Mouse (Mus musculus) CH12.LX (cell line): Measurements from ENCODE around the gene Hoxd11. TPM values are rescaled to one million over a fixed set of nuclear protein-coding genes. Genes with fewer than 3 reads are reported as not detected.

Experiments used
- DNase-seq: peaks from one replicate; pipeline ENCODE4 v3.0.0-alpha.2; 2013; ENCODE audit errors: extremely low read depth
- H3K27ac ChIP-seq: 2 replicates; pipeline ENCODE4 v1.5.1; 2012; ENCODE audit warnings: low read depth, mild to moderate bottlenecking, control low read depth, moderate library complexity; ENCODE audit not compliant: insufficient read depth
- H3K27me3 ChIP-seq: replicated peaks from 2 replicates; pipeline ENCODE3; 2012; ENCODE audit warnings: inconsistent platforms
- H3K36me3 ChIP-seq, 2 experiments: replicated peaks in 1 of 2; 2 replicates each; pipeline versions ENCODE3 to v1.6.1; 2012; ENCODE audit warnings: inconsistent platforms in 1 of 2, low read length in 1 of 2, mild to moderate bottlenecking in 1 of 2, mixed read lengths in 1 of 2, moderate library complexity in 1 of 2; ENCODE audit not compliant: control insufficient read depth in 1 of 2, insufficient read depth in 1 of 2
- H3K4me1 ChIP-seq, 2 experiments: 2 replicates each; pipeline ENCODE4 v1.6.1; 2012; ENCODE audit warnings: inconsistent platforms in 1 of 2, moderate library complexity in 1 of 2; ENCODE audit not compliant: insufficient read depth in 2 of 2, control insufficient read depth in 1 of 2
- H3K4me2 ChIP-seq: 2 replicates; pipeline ENCODE4 v1.6.1; 2012; ENCODE audit warnings: low read depth, mild to moderate bottlenecking, control low read depth; ENCODE audit not compliant: poor library complexity, insufficient read depth, severe bottlenecking
- H3K4me3 ChIP-seq, 3 experiments: fragments of 150-350 bp in 1 of 3; sonication (generic) in 1 of 3; replicated peaks in 1 of 3; 2 replicates each; pipeline versions ENCODE3 to v1.5.1; 2011 to 2012; ENCODE audit warnings: low read depth in 2 of 3, low read length in 2 of 3, mild to moderate bottlenecking in 2 of 3, moderate library complexity in 2 of 3, control low read depth in 1 of 3, improper control_type of control experiment in 1 of 3, inconsistent platforms in 1 of 3, mixed read lengths in 1 of 3; ENCODE audit not compliant: poor library complexity in 1 of 3
- H3K79me2 ChIP-seq: replicated peaks from 2 replicates; pipeline ENCODE4 v1.6.1; 2012; ENCODE audit warnings: mild to moderate bottlenecking, moderate library complexity; ENCODE audit not compliant: control insufficient read depth, poor library complexity, insufficient read depth, severe bottlenecking; ENCODE audit errors: extremely low read depth
- H3K9ac ChIP-seq: 2 replicates; pipeline ENCODE4 v1.6.1; 2012; ENCODE audit warnings: low read depth, mild to moderate bottlenecking, control low read depth, moderate library complexity; ENCODE audit not compliant: insufficient read depth
- H3K9me3 ChIP-seq: replicated peaks from 2 replicates; pipeline ENCODE3; 2012; ENCODE audit warnings: low read length, inconsistent platforms, mixed read lengths
- BHLHE40 ChIP-seq: IDR thresholded peaks from 2 replicates; pipeline ENCODE4 v1.6.1; 2011; ENCODE audit warnings: mild to moderate bottlenecking, low read depth, low read length, improper control_type of control experiment
- CHD1 ChIP-seq: IDR thresholded peaks from 2 replicates; pipeline ENCODE4 v1.6.1; 2012; ENCODE audit warnings: low read depth, low read length, improper control_type of control experiment, inconsistent platforms
- CHD2 ChIP-seq: IDR thresholded peaks from 2 replicates; pipeline ENCODE4 v1.6.1; 2011; ENCODE audit warnings: low read length, improper control_type of control experiment
- CTCF ChIP-seq, 2 experiments: IDR thresholded peaks in 1 of 2; conservative IDR thresholded peaks in 1 of 2; 2 replicates each; pipeline ENCODE4 v1.5.1; 2011 to 2012; ENCODE audit warnings: low read depth in 2 of 2, low read length in 2 of 2, improper control_type of control experiment in 1 of 2, inconsistent platforms in 1 of 2, mild to moderate bottlenecking in 1 of 2, moderate library complexity in 1 of 2
- GABPA ChIP-seq: IDR thresholded peaks from 2 replicates; pipeline ENCODE4 v1.6.1; 2012; ENCODE audit warnings: low read depth, low read length, improper control_type of control experiment, inconsistent platforms; ENCODE audit not compliant: insufficient replicate concordance
- JUN ChIP-seq: IDR thresholded peaks from 2 replicates; pipeline ENCODE4 v1.6.1; 2011; ENCODE audit warnings: low read depth, mild to moderate bottlenecking, low read length, improper control_type of control experiment, moderate library complexity; ENCODE audit not compliant: insufficient read depth
- KAT2A ChIP-seq: IDR thresholded peaks from 2 replicates; pipeline ENCODE4 v1.6.1; 2012; ENCODE audit warnings: low read length, improper control_type of control experiment, inconsistent platforms; ENCODE audit not compliant: insufficient replicate concordance
- MAFK ChIP-seq: IDR thresholded peaks from 2 replicates; pipeline ENCODE4 v1.6.1; 2011; ENCODE audit warnings: low read length, improper control_type of control experiment; ENCODE audit not compliant: insufficient replicate concordance
- MAX ChIP-seq: IDR thresholded peaks from 2 replicates; pipeline ENCODE4 v1.6.1; 2011; ENCODE audit warnings: low read length, improper control_type of control experiment
- MAZ ChIP-seq: IDR thresholded peaks from 2 replicates; pipeline ENCODE4 v1.6.1; 2012; ENCODE audit warnings: low read depth, mild to moderate bottlenecking, inconsistent platforms, low read length, improper control_type of control experiment, moderate library complexity
- MEF2A ChIP-seq: IDR thresholded peaks from 2 replicates; pipeline ENCODE4 v1.6.1; 2014; ENCODE audit warnings: low read depth, mild to moderate bottlenecking, inconsistent platforms, low read length, improper control_type of control experiment, borderline replicate concordance
- MXI1 ChIP-seq: IDR thresholded peaks from 2 replicates; pipeline ENCODE4 v1.6.1; 2011; ENCODE audit warnings: mild to moderate bottlenecking, low read depth, low read length, improper control_type of control experiment
- MYC ChIP-seq: IDR thresholded peaks from 2 replicates; pipeline ENCODE4 v1.6.1; 2011; ENCODE audit warnings: low read depth, mild to moderate bottlenecking, improper control_type of control experiment, low read length
- NELFE ChIP-seq: IDR thresholded peaks from 2 replicates; pipeline ENCODE4 v1.6.1; 2011; ENCODE audit warnings: low read depth, low read length, improper control_type of control experiment
- POLR2A ChIP-seq: IDR thresholded peaks from 2 replicates; pipeline ENCODE4 v1.6.1; 2011; ENCODE audit warnings: low read depth, mild to moderate bottlenecking, improper control_type of control experiment, low read length
- RAD21 ChIP-seq: IDR thresholded peaks from 2 replicates; pipeline ENCODE4 v1.6.1; 2011; ENCODE audit warnings: low read depth, mild to moderate bottlenecking, low read length, improper control_type of control experiment, moderate library complexity
- SMC3 ChIP-seq: IDR thresholded peaks from 2 replicates; pipeline ENCODE4 v1.6.1; 2011; ENCODE audit warnings: low read depth, low read length, improper control_type of control experiment
- TBP ChIP-seq: conservative IDR thresholded peaks from 2 replicates; pipeline ENCODE4 v1.6.1; 2011; ENCODE audit warnings: low read depth, low read length, improper control_type of control experiment
- TCF12 ChIP-seq: IDR thresholded peaks from 2 replicates; pipeline ENCODE4 v1.6.1; 2014; ENCODE audit warnings: low read depth, mild to moderate bottlenecking, inconsistent platforms, low read length, improper control_type of control experiment
- USF2 ChIP-seq: conservative IDR thresholded peaks from 2 replicates; pipeline ENCODE4 v1.6.1; 2011; ENCODE audit warnings: low read depth, low read length, improper control_type of control experiment
- ZC3H11A ChIP-seq: IDR thresholded peaks from 2 replicates; pipeline ENCODE4 v1.6.1; 2012; ENCODE audit warnings: low read depth, mild to moderate bottlenecking, inconsistent platforms, low read length, improper control_type of control experiment
- ZNF384 ChIP-seq: IDR thresholded peaks from 2 replicates; pipeline ENCODE4 v1.6.1; 2012; ENCODE audit warnings: low read depth, low read length, improper control_type of control experiment, inconsistent platforms
- dilution Hi-C: fragments of 300-500 bp; cut with MboI; formaldehyde crosslinking; loops from 2 replicates; pipeline ENCODE4 v1.14.3; 2020; ENCODE audit warnings: low sequenced_read_pairs; ENCODE audit not compliant: extremely low pct_unique_long_range_greater_than_20kb, extremely low pct_ligation_motif_present
- in situ Hi-C: fragments of 300-500 bp; cut with MboI; formaldehyde crosslinking; loops from 3 replicates; pipeline ENCODE4 v1.14.3; 2019; ENCODE audit warnings: low sequenced_read_pairs, low pct_ligation_motif_present, low pct_unique_long_range_greater_than_20kb, mixed read lengths
- polyA plus RNA-seq: library from polyadenylated mRNA; unstranded; fragments of >175 nt; gene quantifications from 2 replicates; pipeline ENCODE4 v1.2.1, GENCODE M21; 2012; ENCODE audit warnings: low read depth; ENCODE audit not compliant: insufficient read length
- total RNA-seq, 2 experiments: library from RNA; depleted of rRNA; stranded (reverse); fragments of 300-350 nt in 1 of 2; fragments of >200 nt in 1 of 2; gene quantifications; 2 replicates each; pipeline ENCODE4 v1.2.3; 2012 to 2014

The Hoxd11 gene
- total and polyA plus RNA-seq, 3 experiments = not detected

DNA sequence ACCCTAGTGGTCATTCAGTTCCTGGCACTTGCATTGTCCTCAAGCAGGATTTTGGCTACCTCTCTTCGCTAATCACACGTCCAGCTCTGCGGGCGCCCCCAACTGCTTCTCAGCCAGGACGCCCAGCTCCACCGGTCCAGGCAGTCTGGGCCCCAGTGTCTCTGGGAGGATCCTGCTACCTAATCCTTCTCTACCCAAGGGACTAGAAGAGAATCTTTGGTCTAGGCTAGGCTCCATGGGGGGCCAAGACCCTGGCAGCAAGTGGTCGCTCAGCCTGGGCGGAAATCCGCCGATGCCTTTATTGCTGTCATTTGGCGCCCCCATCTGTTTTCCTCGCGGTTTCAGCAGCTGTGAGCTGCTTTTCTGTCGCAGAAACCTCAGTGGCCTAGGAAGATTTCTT, 17.7 kb upstream of the Hoxd11 start:
- Histone ChIP-seq H3K27me3 (no peaks in the 10 kb centered on the region), H3K4me3 (no peak overlapping the region)
- TF ChIP-seq ZC3H11A (0 out of 2 replicates have a peak, but pooled peaks have one; percentile 8), MYC (no peak), SMC3 (peak; percentile 64), CTCF (conservative IDR thresholded peaks at IDR 0.05 in 1 of 2, IDR thresholded peaks at IDR 0.05 in 1 of 2; ENCODE audit: low read depth in 2 of 2, low read length in 2 of 2) (peak in 1 of 2 experiments; percentile 72; a peak in 2 of 4 replicates), RAD21 (peak; percentile 77), USF2 (no peak)
- TF ChIP-seq, all 38 proteins: peak for 4
- H3K27ac ChIP-seq = no peak overlapping the region
- H3K9ac ChIP-seq = no peak overlapping the region
- in situ Hi-C loops = loop anchor here (10.0 to 25.0 kb wide), 3 partner anchors 367 to 1074 kb away; partner anchors contain the start of gene Chrna1
- peaks cover 28% of the 10 kb centered on the region for H3K9me3 ChIP-seq
- H3K4me2 ChIP-seq = no peak overlapping the region; the same call in 1 of the 2 replicates
- DNase-seq = peak; percentile 29
- dilution Hi-C loops = no loop called here
- no peaks in the 10 kb centered on the region for H3K36me3 ChIP-seq
- H3K4me1 ChIP-seq = peaks cover 0 to 5% of the 10 kb centered on the region in 2 experiments; a peak in 2 of 4 replicates
- H3K79me2 ChIP-seq = no peaks in the 10 kb centered on the region

DNA sequence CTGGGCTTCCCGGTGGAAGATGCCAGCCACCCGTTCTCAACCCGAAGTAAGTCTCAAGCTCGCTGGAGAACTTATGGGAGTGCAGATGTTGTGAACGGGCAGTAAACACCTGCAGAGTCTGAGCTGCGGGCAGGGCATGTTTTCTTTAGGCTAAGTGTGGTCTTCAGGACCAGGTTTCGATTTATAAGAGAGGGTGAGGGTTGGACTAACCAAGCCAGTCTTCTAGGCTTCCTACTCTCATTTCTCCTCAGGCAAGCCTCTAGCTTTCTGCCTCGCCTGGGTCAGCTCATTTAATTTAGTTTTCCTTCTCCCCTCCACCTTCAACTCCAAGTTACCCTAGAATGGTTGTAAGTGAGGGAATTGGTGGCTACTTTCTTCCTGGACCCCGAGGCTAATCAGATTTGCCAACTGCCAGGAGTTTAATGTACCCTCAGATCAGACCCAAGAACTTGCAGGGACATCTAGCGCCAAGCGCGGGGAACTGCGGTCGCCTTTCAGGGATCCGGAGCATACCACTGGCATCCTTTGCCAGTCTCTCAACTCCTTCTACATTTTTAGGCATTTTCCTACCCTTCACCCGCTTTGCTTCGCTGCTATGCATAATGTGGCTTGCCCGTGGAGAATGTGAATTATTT, 15.9 kb upstream of the Hoxd11 start:
- no peak for TF ChIP-seq MAFK
- no peak for TF ChIP-seq MAX
- peak; percentile 42 to 80 for TF ChIP-seq CTCF (conservative IDR thresholded peaks at IDR 0.05 in 1 of 2, IDR thresholded peaks at IDR 0.05 in 1 of 2; ENCODE audit: low read depth in 2 of 2, low read length in 2 of 2)
- TF ChIP-seq GABPA = no peak
- TF ChIP-seq KAT2A = no peak
- no peak for TF ChIP-seq TBP
- TF ChIP-seq MXI1 = no peak
- peak; percentile 72 for TF ChIP-seq SMC3
- TF ChIP-seq CHD1 = no peak
- TF ChIP-seq ZNF384 = no peak
- no peak for TF ChIP-seq MEF2A
- TF ChIP-seq USF2 = no peak
- no peak for TF ChIP-seq BHLHE40
- TF ChIP-seq NELFE = no peak; the same call in 1 of the 2 replicates
- no peak for TF ChIP-seq POLR2A
- 0 out of 2 replicates have a peak, but pooled peaks have one; percentile 9 for TF ChIP-seq ZC3H11A
- TF ChIP-seq JUN = no peak
- no peak for TF ChIP-seq CHD2
- peak; percentile 82 for TF ChIP-seq RAD21
- no peak for TF ChIP-seq MAZ
- no peak for TF ChIP-seq TCF12
- in situ Hi-C loops (loop anchor here (10.0 to 25.0 kb wide), 3 partner anchors 369 to 1076 kb away; partner anchors contain the start of gene Chrna1), dilution Hi-C loops (no loop called here)
- H3K36me3 ChIP-seq = no peaks in the 10 kb centered on the region
- H3K9ac ChIP-seq = 0 out of 2 replicates have a peak overlapping the region, but pooled peaks have one; percentile 9
- no peak overlapping the region for H3K27ac ChIP-seq
- peaks cover 22% of the 10 kb centered on the region for H3K9me3 ChIP-seq
- H3K79me2 ChIP-seq = no peaks in the 10 kb centered on the region
- H3K4me2 ChIP-seq = peak overlapping the region; percentile 90
- H3K4me1 ChIP-seq = peaks cover 0 to 5% of the 10 kb centered on the region in 2 experiments; a peak in 2 of 4 replicates
- H3K27me3 ChIP-seq = no peaks in the 10 kb centered on the region
- peak; percentile 52 for DNase-seq
- H3K4me3 ChIP-seq = peak overlapping the region; percentile 23 to 33 (median 32)
